Mouse (Mus musculus) right cerebral cortex, postnatal 25 days (tissue): ENCODE measurements at regions not wholly inside any gene's neighbourhood (a gene's known extent, or its start where the extent isn't known, plus 50 kb on each side); places are given as distances from the start of the nearest gene placed in this dataset.
A peak's percentile ranks its signal among the peaks of the same experiment; 100 is the strongest.

Experiments used
- DNase-seq: peaks from one replicate; pipeline ENCODE4 v3.0.0; 2022

DNA sequence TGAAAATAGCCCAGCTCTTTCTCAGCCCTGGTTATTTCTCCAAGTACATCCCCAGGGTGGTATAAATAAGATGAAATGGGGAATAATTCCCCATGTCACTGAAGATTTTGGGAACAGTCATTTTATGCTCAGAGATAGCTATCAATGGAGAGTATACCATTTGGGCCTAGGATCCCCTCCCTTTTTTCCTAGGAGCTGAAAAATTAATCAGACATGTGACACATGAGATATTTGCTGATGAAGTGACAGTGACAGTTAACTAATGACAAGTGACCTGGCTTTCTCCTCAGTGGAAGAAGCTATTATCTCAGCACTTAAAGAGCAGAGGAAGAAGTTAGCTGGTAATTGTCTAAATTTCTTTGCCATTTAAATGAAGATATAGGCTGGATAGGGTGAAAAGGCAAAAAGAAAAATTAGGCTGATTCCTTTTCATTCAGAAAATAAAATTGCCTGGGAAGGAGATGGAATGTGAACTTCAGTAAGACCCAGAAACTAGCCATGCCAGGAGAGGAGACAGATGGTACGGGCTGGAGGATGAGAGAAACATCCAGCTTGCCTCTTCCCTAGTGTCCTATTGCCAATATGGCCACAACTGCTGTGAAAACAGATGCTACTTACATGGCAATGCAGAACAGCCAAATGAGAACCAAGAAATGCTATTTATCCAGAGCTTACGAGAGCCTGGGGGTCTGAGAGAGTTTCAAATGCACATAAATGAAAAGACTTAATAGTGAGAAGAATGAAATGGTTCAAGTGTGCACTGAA lies 376.1 kb upstream of the Gm11114 start:
- no peak for DNase-seq

DNA sequence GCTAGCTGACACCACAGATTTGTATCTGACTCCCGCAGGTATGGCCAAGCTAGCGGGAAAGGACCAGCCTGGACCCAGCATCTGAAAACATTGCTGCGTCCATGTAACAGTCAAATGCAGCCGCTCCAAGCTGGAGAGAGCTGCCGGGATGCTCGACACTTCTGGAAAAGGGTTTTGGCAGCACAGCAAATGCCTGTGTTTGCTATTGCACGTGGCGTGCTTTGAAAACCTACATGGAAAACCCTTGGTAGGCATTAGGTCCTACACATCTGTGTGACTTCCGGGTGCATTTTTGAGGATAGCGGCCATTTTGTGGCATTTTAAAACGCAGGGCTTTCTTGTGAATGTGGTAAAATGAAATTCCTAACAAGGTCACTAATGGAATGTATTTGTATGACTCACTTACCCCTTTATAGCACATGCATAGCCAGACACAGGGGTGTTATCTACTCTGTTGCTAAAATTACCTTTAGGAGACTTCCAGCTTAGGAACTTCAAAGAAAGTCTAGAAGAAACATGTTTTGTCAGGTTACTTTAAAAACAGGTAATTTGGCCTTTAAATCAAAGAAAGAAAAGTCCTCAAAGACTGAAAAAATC lies 345.9 kb upstream of the Gm11114 start:
- DNase-seq: no peak

DNA sequence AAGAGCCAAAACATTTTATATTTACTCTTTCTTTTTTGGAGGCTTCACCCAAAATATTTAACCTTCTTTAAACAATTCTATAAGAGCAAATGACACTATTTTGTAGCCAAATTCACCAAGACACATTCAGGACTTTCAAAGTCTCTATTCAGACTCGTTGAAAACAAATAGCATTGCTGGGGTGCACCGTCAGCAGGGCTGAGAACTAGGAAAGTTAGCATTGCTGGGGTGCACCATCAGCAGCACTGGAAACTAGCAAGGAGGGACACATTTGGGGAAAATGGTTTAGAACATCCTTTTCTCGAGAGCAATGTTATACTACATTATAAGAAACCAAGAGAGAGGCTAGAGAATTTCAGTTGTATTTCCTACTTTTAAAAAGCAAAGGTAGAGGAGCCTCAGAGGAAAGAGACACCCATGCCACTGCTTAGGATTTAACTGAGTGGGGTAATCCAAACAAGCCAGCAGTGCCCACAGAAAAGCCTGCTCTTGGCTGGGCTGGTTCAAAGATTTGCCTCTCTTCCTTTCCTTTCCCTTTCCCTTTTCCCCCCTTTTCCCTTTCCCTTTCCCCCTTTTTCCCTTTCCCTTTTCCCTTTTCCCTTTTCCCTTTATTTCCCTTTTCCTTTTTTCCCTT lies 342.5 kb upstream of the Gm11114 start:
- no peak for DNase-seq

DNA sequence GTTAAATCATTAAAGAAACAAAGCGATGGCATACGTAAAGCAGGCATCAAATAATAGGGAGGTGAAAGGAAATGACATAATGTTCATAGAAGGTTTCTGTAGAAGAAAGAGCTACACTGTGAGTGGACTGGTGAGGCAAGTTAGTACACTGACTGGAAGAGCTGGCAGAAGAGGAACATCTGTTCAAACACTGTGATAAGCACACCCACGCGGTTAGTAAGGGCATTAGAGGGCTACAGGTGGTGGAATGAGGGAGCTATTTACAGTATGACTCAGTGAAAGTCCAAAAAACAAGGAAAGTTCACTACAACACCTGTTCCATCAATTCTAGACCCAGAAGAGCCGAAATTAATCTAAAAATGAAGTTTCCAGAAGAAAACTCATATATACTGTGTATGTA lies 335.1 kb upstream of the Gm11114 start:
- DNase-seq: no peak

DNA sequence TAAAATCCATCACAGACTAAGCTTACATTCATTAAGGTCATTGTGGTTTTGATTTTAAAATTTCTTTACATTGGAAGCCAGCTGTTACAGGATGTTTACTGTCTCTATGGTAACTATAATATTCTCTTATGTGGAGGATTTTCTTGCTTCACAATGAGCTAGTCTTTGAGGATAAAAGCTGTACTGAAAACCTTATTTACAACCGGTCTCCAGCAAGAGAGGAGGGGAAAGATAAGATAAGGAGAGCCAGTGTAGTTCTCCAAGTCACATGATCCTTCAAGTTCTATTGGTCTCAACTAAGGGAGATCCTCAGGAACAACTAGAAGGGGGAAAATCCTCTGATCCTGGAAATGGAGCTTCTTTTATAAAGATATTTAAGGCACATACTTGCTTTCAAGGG lies 309.2 kb upstream of the Gm11114 start:
- DNase-seq: no peak

DNA sequence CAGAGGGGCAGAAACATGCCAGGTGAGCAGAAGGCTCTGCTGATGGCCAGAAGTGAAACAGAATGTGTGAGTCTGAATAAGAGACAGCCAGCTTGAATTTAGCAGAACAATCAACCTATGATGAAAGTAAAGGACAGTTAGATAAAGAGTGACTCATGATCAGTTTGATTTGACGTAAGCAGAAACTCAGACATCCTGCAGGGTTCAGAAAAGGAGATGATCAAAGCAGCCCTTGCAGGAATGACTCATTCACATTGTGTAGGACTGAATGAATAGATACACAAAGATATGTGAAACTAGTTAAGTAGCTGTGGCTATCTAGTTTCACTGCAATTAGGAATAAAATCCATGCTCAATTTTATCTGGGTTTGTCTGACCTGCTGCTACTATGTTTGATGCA lies 301.2 kb upstream of the Gm11114 start:
- DNase-seq: no peak

DNA sequence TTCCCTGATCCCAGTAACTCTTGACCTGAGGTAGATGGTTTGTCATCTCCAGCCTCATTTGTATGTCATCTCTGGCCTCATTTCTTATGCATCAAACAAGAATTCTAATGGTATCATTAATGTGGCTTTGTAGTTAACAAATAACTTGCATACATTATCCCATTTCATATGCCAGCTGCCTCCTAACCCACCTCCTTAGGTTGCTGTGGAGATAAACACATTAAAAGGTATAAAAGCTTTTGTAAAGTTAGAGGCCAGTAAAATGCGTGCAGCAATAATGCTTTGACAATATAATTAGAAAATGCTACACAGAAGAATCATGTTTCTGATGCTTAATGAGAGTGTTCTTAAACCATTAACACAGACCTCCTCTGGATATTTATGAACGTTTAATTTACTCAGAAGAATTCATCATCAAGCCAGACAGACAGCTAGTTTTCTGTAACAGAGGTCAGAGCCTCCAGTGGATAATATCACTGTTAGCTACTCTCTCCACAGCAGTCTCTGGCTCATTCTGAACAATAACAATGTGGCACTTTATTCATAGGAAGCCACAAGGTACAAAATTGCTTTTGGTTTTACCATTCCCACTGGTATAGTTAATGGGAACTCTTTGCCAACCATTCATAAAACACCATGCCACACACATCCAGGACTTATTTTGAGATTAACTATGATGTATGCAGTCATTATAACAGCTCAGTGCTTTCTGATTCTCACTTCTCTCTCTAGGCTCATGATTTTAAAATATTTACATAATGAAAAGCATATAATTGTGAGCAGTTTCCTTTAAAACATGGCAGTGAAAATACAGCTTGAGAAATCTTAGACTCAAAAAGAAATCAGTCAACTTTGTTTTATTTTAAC lies 264.2 kb upstream of the Gm11114 start:
- no peak for DNase-seq

DNA sequence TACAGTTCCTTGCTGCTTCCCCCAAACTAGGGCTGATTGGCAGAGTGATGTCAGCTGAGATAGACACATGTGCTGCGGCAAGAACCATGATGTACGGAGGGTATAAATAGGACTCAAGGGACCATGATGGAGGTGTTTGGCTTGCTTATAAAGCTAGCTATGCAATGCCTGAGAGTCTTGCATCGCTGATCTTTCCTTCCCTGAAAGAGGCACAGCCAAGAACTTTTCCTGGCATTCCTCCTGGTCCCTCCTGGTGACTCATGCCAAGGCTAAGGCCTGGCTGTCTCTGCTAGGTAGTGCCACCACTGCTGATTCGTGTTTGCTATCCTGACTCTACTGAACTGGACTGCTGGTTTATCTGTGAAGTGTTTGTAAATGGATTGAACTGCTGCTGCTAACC lies 260.0 kb upstream of the Gm11114 start:
- no peak for DNase-seq

DNA sequence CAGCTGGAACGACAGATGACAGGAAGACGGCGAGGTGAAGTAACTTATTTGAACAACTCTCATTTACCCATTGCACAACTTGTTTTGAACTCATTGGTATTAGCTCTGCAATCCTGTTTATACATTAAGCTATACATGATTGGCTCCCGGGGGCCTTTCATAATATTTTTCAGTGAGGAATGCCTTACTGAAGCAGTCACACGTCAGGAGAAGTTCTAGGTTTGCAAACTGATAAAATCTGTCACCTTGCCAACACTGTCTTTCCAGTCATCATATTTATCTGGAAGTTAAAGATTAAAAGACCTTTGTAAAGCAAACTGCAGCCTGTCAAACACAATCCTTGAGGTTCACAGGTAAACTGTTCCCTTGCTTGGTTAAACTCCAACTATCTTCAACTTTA lies 232.6 kb upstream of the Gm11114 start:
- DNase-seq: no peak

DNA sequence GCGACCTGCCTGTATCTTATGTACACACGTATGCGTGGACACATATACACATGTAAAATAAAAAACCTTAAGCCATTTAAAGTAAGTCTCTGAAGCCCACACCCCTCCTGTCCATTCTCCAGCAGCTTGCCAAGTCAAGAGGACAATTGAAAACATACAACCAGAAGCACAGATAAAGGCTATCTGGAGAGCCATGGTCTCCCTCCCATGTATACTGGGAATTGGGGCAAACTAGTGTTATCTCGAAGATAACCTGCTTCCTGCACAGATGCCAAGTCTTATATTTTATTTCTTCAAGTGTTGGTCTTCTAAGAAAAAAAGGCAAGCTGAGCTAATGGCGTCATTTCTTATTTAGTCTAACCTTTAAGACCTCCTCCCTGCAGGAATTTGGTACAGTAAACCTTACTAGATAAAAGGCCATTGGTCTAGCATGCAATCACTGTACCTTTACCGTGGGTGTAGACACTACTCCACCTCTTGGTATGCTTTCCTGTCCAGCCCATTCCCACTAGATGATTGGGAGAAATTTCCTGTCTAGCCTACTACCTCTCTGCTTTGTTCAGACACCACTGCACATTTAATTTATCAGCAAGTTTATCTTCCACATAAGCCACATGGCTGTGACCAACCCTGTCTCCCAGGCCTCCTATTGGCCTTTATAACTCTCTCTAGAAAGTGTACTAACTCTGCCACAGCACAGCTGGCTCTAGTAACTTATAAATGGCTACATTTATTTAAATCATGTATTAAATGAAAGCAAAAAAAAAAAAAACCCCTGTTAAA lies 223.8 kb upstream of the Gm11114 start:
- DNase-seq: no peak

DNA sequence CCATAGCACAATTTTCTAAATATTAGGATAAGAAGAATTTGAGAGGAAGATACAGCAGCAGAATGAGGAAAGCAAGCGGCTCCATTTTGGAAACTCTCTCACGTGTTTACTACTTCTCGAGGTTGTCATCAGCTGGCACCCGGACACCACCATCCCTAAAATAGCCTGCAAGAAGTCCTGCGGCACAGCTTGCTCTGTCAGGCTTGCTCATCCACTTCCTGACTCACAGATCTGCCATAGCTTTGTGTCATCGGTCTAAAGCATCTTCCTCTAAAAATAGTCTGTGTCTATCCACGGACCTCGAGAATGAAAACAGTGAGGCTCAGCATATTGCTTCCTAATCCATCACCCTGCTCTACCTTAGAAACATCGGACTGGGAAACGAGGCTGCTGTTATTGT lies 222.3 kb upstream of the Gm11114 start:
- peak; percentile 40 for DNase-seq

DNA sequence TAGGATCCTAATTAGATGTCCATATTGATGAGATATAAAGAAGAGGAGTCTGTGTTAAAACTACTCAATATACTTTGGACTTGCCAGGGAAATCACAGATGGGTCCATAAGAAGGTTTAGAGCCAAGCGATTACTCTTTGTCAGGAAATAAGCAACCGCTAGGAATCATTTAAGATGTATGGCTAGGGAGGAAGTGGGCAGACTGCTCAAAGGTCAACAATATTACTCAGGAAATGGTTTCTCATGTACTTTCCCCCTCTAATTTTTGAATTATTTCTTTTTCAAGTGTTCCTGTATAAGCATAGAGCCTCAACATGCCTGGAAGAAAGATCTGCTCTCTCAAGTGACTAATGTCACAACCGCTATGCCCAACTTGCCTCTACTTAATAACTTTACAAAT lies 217.3 kb upstream of the Gm11114 start:
- no peak for DNase-seq

DNA sequence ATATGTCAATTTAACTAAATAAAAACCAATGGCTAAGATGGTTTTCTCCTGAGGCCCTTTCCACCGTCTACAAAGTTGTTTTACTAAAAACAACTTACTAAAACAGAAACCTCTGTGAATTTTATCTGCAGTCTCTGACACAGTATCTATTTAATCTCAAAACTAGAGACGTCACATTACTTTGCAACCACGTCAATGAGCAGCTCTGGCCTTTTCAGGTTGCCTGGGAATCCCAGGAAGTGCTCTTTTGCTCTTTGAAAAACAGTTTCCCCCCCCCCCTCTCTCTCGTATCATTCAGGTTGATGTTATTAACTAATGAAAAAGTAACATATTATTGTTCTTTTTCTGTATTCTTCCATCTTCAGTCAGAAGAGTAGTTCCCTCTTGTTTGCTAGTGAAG lies 216.1 kb upstream of the Gm11114 start:
- DNase-seq: no peak

DNA sequence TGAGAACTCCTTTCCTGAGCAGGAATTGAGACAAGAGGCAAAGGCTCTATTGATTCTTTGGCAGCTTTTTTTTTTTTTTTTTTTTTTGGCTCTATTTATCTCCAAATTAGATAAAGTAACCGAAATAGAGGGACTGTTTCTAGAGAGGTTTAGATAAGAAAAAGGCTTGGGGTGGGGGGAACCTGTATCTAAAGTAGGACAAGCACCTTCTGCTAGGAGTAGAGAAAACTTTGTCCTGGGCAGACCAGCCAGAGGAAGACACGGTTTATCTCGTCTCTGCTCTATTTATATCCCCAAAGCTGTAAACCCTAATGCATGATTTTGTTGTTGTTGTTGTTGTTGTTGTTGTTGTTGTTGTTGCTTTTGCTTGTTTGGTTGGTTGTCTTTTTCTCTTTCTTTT lies 199.6 kb upstream of the Gm11114 start:
- no peak for DNase-seq

DNA sequence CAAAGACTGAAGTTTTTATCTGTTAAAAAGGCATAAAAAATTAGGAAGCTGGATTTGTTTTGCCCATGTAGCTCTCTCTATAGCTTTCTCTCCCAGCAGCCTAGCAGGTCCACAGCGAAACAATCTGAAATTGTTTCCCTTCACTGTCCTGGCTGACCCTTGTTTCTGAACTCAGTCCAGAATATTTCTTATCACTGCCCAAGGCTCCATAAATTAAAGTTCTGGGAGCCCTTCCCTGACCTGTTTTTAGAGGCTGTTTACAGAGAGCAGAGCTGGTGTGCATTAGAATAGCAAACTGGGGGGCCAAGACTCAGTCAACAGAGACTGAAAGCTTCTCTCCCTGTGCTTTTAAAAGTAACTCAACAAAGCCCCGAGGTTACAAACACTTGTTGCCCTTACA lies 198.3 kb upstream of the Gm11114 start:
- no peak for DNase-seq

DNA sequence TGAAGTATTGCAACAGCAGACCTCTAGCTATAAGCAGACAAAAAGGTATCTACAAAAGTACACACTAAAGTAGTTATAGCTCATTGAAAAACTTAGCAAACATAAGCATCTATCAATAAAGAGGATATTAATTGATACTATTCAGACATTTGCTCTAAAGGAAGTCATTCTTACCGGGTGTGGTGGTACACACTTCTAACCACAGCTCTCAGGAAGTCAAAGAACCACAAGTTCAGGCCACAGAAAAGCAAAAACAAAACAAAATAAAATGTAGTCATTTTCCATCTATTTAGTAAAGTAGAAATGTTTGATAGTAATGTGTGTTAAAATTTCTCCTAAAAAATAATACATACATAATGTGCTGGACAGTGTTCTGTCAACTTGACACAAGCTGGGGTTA lies 192.5 kb upstream of the Gm11114 start:
- DNase-seq: no peak

DNA sequence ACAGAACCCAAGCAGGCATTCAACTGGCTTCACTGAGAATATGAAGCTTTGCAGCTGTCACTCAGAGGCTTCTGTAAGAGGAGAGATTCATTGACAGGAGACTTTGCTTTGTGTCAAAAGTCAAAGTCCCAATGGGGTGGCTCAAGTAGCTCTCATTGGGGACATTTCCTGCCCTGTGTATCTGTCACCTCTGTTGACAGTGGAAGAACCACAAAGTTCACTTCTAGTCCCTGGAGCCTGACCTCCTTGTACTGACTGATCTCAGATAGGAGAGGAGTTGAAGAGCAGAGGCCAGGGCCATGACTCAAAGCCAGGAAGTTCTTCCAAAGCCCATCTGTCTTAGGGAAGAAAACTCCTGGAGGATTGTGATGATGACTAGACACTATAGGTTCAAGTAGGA lies 191.5 kb upstream of the Gm11114 start:
- DNase-seq: no peak

DNA sequence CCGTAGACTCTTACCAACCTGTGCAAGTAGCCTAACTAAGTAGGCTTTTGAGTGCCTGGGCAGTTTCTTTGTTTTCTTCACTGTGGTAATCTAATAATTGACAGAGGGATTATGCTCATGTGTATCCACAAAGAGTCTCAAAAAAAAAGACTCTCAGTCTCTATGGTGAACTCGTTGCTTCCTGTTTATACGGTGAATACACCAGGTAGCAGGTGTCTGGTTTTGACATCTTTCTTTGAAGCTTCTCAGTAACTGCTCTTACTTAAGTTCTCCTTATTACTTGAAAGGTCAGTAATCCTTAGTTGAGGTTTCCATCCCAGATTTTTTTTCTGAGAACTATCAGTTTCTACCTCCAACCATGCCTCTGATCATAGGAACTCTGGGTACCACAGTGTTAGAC lies 188.9 kb upstream of the Gm11114 start:
- no peak for DNase-seq

DNA sequence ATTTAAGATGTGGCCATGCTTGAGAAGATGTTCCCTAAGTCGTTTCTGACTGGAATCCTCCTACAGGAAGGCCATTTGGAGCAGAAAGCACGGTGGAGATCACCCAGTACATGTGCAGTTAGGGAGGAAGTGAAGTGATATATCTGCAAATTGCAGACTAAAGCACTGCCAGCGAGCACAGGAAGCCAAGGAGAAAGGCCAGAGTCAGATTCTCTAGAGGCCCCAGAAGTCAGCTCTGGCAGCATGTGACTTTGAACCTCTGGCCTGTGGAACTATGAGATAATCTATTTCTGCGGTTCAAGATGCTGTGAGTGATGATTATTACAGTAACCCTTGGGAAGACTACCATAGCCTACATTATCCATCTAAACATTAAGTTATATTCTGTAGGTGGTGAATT lies 186.8 kb upstream of the Gm11114 start:
- DNase-seq: no peak

DNA sequence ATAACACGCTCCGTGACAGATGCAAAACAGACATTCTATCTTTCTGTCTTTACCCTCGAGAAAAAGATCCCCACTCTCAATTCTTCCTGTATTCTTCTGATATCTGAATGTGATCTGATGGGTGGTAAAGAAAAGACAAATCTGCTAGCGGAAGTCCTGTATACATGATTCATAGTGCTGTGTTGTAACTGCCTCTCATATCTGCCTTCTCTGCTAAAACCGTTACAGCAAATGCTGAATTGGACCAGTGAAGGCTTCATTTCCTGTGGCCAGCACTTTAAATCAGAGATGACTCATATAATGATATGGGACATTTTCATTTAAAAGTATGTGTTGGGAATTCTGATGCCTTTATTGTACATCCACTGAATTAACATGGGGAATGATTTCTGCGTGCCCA lies 186.0 kb upstream of the Gm11114 start:
- no peak for DNase-seq

DNA sequence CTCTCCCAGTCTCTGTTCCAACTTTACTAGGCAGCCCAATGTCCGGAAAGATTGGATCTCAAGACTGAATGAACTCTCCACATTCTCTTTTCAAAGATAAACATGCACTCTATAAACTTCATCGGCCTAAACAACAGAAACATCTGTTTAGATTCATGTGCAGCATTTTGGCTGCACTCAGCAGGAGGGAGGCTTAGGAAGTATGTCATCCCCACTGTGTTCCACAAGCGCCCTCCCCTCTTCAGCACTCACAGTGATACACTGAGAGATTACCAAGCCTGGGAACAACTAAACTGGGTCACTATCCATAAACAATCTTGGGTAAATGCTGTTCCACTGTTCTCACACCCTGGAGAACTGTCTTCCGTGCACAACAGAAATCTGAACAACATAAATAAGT lies 185.5 kb upstream of the Gm11114 start:
- no peak for DNase-seq

DNA sequence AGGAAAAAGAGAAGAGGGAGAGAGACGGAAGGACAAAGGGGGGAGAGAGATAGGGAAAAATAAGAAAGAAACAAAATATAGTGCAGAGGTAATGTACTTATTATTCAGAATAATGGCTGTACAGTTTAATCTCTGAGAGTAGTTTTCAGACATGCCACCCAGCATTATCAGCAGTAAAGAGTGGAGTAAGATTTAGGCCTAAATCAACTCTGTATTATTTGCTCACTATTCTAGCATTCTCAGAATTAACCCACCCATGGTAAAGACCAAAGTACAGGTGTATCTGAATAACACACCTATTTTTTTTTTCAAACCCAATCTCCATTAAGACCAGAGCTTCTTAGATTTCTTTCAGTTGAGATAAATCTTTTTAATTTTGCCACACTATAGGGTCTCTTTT lies 177.7 kb upstream of the Gm11114 start:
- DNase-seq: no peak
